Mouse (Mus musculus): Measurements from ENCODE around the gene Ankrd9.

The Ankrd9 gene

DNA sequence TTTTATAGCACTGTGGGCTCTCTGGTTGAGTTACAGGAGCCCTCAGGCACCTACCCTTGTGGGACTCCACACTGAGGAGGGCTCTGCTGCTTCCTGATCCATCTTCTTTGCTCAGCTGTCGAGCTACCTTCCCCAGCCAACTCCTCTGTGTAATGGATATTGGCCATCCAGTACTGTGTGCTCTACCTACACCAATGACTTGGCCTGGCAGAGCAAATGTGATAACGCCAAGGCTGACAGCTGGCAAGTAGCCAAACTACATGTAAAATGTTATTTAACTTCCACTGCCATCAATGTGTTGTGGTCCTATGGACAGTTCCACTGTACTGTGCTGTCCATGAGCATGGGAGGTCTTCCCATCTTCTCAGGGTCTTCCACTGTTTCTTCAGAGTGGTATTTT is 16.9 kb downstream of the Ankrd9 start:
- DNase-seq (ENCODE audit: low spot score) = no peak

DNA sequence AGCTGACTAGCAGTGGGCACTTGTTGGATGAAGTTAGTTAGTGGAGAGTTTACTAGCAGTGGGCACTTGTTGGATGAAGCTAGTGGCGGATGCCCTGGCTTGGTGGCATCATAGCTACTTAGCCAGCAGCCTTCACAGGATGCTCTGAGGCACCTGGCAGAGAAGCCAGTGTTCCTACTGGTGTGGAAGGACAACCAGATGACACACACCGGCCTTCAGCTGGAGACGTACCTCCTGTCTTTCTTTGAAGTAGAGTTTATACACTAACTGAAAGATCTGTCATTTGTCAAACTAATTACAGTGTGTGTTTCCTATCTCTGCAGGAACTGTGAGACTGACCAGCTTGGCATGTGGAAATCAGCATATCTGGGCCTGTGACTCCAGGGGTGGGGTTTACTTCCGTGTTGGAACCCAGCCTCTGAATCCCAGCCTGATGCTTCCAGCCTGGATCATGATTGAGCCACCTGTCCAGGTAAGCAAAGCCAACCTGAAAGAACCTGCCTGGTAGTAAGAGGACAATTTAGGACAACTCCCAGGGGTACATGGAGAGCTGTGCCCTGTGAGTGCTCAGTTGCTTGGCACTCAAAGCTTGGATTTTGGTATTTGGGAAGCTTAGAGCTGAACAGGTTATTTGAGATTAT is 24.4 kb downstream of the Ankrd9 start:
- DNase-seq (ENCODE audit: low spot score) = no peak

DNA sequence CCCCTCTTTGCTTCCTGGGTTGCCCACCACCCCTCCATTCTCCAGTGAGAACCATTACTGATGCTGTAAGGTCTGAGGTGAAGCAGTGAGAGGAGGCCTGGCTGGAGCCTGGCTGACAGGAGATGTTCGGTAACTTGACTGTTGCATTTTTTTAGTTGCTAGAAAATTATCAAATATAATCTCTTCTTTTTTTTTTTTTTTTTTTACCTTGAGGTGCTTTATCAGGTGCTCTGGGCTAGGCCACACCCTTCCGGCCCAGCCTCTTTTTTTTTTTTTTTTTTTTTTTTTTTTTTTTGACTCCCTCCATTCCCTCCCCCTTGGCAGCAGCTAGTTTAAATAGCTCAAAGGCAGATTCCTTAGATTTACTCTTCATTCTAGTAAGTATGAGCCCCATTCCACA is 24.9 kb downstream of the Ankrd9 start:
- DNase-seq (ENCODE audit: low spot score) = no peak

DNA sequence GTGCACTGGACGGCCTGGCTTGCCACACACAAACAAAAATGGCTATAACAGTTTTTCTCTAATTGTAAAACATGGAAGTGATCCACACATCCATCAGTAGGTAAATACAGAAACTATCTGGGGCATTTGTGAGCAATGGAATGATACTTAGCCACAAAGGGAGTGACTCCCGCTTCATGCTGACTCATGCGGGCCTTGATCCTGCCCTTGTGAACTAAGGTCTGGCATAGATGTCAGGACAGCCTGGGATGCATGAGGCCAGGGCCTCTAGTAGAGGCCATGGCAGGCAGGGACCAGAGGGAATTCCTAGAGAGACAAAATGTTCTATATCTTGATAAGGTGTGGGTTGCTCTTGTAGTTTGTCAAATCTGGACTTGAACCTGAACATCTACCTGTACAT is 25.4 kb downstream of the Ankrd9 start:
- no peak for DNase-seq (ENCODE audit: low spot score)

DNA sequence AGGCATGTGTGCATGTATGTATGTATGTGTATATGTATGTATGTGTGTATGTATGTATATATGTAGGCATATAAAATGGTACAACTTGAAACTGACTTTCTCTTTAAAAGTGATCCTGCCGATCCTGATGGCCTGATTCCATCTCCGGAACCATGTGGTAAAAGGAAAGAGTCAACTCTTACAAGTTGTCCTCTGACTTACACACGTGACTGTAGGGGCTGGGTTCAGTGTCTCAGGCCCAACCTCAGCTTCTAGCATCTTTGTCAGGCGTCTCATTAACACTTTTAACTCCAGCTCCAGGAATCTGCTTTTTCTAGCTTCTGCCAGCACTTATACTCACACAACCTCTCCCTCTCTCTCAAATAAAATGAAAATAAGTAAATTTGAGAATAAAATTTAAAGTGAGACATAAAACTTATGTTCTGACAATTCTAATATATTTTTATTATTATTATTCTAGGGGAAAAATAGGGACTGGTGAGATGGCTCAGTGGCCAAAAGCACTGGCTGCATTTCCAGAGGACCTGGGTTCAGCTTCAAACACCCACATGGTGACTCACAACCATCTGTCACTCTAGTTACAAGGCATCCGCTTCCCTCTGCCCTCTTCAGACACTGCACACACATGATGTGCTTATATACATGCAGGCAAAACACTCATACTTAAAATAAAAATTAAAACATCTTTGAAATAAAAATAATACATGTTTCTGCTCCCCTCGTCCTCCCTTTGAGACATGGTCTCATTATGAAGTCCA is 26.0 kb downstream of the Ankrd9 start:
- DNase-seq (ENCODE audit: low spot score) = no peak

DNA sequence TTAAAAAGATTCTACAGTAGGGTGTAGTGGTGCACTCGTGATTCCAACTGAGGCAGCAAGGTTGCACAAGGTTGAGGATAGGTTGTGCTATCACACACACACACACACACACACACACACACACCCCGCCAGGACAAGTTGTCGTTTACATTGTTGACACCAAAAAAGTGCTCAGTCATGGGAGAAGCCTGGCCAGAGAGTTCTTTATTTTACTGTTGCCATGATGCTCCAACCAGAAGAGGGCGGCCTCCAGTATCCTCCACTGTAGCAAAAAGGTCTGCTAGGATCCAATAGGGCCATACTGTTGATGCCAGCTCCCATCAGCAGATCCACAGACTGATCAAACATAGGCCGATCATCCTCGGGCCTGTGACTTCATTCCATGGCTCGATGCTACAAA is 27.6 kb downstream of the Ankrd9 start:
- no peak for DNase-seq (ENCODE audit: low spot score)

DNA sequence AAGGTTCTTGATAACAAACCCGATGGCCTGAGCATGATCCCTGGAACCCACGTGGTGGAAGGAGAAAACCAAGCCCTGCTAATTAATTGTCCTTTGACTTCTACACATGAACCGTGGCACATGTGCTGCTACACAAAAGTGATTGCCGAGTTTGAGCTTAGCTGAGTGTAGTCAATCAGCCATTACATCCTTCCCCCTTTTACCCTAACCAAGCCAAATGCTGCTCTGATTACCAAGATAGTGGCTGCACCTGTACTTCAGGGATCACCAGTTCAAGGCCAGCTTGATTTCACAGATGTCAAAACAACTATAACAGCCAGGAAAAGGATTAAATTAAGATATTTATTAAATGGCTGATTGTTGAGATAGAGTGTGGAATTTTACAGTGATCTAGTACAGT is 28.7 kb downstream of the Ankrd9 start:
- DNase-seq (ENCODE audit: low spot score) = no peak

DNA sequence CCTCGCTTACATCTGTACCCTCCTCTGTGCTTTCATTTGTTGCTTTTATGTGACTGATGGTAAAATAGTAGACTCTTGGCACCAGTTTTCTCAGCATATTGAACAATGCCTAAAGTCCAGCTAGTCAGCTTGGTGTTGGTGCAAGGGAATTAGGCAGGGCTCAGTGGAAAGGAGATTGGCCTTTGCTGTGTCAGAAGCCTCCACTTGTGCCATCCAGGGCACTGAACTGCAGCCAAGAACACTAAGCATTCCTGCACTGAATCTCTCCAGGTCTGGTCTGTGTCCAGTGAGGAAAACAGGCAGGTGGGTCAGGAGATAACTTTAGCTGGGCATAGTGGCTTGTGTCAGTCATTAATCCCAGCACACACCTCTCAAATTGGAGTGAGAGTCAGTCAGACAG is 29.4 kb downstream of the Ankrd9 start:
- no peak for DNase-seq (ENCODE audit: low spot score)

DNA sequence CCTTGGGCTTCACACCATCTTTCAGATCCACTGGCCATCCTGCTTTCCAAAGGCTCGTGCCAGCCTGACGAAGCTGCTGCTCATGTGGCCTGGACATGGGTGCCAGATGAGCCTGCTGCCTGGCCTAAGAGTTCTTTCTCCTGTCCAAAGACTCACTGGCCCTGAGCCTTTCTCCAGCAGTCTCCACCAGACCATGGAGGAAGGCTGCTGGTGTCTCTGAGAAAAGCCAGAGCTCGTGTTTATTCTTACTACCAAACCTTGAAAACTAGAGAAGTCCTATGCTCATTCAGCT is 30.0 kb downstream of the Ankrd9 start:
- DNase-seq (ENCODE audit: low spot score) = no peak

DNA sequence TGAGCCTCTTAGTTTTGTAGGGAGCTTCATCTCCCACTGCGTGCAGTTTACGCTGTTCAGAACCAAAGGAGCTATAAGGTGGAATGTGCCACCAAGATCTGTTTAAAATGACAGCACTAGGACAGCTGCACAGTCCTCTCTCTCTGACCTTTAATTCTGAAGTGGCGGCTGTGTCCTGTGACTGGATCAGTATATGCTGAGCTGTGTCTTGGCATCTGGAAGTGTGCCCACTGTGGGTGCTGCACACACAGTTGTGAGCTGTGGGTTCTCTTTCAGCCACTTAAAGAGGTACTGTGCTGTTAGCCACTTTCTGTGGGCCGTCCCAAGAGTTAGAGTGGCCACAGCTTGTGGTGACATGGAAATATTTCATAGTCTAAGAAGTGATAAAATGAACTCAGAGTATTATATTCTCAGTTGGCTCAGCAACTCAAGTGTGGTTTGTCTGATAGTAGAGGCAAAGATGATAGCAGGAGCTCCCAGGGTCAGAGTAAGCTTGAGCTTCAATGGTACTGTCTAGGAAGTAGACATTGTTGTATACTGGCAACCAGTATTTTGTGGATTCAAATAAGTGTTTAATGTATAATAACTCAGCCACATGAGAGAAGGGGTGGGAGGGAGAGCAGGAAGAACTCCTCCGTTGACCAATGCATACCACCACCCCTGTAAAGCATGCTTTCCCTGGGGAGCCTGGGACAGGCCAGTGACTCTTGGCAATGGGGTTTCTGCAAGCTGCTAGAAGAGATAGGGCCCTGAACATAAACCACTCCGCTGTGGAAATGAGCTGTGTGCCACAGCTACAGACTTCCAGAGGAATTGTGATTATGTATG is 30.5 kb downstream of the Ankrd9 start:
- no peak for DNase-seq (ENCODE audit: low spot score)

DNA sequence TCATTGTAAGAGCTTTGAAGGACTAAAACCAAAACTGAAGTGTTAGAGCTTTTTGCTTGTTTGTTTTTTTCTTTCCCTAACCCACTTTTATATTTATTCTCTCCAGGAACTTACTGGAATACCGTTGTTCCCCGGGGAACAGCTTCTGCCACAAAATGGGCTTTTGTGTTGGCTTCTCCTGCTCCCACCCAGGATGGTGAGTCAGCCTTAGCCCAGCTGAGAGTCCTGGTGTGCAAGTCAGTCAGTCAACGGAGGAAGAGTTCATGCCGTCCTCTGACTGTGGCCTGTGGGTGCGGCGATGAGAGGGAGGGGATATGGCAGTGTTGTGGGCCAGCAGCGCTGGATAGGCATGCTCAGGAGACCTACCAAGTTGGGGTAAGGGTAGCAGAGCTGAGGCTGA is 32.6 kb downstream of the Ankrd9 start:
- DNase-seq (ENCODE audit: low spot score) = no peak

DNA sequence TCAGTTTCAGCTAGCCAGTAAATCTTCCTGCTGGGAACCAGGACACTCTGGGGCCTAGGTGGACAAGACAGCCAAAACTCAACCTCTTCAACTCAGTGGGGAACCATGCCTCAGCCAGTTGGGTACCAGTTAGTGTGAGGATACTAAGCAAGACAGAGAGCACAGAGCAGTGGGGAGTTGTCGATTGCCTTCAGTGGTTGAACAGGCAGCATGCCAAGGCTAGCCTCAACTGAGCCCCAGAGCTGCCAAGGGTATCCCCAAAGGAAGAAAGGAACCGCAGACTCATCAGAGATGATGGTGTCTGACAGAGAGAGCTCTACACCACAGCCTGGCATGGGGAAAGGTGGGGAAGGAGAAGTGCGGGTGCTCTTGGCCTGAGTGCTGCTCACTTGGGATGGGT is 38.0 kb downstream of the Ankrd9 start:
- no peak for DNase-seq (ENCODE audit: low spot score)

DNA sequence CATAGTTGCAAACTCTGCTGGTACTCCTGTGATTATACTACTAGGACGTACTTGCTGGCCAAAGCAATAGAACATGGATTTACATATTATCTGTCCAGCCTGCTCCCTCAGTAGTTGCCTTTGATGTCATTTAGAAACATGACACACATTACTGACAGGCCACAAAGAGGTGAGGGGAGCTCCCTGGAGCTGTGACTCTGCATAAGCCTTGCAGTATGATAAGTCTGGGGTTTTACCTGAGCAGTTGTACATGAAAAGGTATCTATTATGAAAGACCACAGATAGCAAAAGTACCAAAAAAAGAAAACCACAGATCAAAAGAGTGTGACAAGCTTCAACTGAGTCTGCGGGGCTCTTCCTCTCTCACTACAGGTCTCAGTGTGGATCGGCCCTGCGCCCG is 39.5 kb downstream of the Ankrd9 start:
- no peak for DNase-seq (ENCODE audit: low spot score)

DNA sequence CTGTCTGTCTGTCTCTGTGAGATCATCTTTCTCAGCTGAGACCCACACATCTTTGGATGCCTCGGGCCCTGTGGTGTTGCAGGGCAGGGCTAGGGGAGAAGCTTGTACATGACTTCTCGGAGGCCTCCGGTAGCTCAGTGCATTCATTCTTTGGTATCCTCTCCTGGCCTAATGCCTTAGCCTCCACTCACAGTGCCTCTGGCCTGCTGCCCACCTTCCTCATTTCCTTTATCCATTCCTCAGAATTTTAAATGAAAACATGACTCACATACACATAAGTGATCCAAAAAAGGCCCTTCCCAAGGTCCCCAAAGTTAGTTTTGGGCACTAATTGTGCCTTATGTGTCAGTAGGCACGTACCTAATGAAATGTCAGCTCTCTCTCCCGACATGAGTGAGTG is 41.3 kb downstream of the Ankrd9 start:
- no peak for DNase-seq (ENCODE audit: low spot score)

DNA sequence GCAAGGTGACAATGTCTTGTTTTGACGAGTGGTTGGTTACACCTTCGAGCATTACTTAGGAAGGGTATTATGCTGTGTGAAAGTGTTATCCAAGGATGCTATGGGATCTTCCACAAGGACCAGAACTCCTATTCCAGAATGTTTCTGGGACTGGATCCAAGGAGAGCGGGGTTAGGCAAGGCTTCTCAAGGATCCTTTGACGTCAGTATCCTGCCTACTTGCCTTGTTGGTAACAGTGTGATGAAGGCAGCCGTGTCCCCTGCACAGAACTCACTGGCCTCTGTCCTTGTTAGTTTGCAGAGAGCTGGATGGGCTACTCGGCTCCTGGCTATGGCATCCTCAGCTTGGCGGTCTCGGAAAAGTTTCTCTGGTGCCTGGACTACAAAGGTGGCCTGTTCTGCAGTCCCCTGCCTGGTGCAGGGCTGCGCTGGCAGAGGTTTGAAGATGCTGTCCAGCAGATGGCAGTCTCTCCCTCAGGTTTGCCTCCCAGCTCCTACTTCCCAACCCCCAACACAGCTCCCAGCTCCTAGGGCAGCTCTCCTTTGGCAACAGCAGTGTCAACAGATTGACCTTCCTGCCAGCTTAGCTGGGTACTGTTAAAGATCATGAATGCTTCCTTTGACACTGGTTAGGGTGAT is 42.7 kb downstream of the Ankrd9 start:
- peak; percentile 67 for DNase-seq (ENCODE audit: low spot score)

DNA sequence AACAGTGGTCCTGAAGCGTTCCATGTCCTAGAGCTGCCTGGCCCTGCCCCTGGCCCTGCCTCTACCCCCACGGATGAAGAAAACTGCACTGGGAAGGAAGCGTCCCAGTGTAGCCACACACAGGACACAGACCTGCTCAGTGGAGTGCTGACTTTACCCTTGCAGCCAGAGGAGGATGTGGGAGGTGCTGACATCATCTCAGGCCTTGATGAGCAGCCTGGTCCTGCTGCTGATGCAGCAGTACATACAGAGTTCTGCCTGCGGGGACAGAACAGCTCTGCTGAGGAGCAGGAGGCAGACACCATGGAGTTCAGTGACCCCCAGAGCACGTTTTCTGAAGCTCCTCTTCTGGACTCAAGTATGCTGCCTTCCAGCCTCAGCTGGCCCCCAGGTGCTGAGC is 46.0 kb downstream of the Ankrd9 start:
- DNase-seq (ENCODE audit: low spot score) = no peak
